Mouse (Mus musculus) forebrain, embryonic 14.5 days (tissue): ENCODE data around the gene Alkbh2. TPM values are rescaled to one million over a fixed set of nuclear protein-coding genes. Genes with fewer than 3 reads are reported as not detected.

Source experiments
- ATAC-seq: fragments of 200-750 bp; cut with Nextera tagmentation; 2 replicates; pipeline ENCODE4 v1.8.0; 2017; ENCODE audit warnings: mild to moderate bottlenecking, moderate library complexity
- DNase-seq: peaks from one replicate; pipeline ENCODE4 v3.0.0-alpha.2; 2015; ENCODE audit warnings: low spot score
- H3K27ac ChIP-seq: fragments of 300-500 bp; sonication (generic); 2 replicates; pipeline ENCODE4 v1.5.1; 2014; ENCODE audit warnings: low read depth, mild to moderate bottlenecking, control low read depth, low read length, moderate library complexity
- H3K27me3 ChIP-seq: fragments of 300-500 bp; sonication (generic); replicated peaks from 2 replicates; pipeline ENCODE4 v1.6.1; 2014; ENCODE audit warnings: low read length, control low read depth, mixed read lengths; ENCODE audit not compliant: control insufficient read depth, insufficient read depth
- H3K36me3 ChIP-seq: fragments of 300-500 bp; sonication (generic); 2 replicates; pipeline ENCODE4 v1.6.1; 2014; ENCODE audit warnings: low read length, control low read depth; ENCODE audit not compliant: control insufficient read depth, insufficient read depth
- H3K4me1 ChIP-seq: fragments of 300-500 bp; sonication (generic); 2 replicates; pipeline ENCODE4 v1.6.1; 2014; ENCODE audit warnings: antibody characterized with exemption, low read length, control low read depth; ENCODE audit not compliant: control insufficient read depth, insufficient read depth
- H3K4me2 ChIP-seq: fragments of 300-500 bp; sonication (generic); 2 replicates; pipeline ENCODE4 v1.6.1; 2014; ENCODE audit warnings: mild to moderate bottlenecking, control low read depth, low read length
- H3K4me3 ChIP-seq: fragments of 300-500 bp; sonication (generic); 2 replicates; pipeline ENCODE4 v1.5.1; 2014; ENCODE audit warnings: low read depth, low read length, control low read depth
- H3K9ac ChIP-seq: fragments of 300-500 bp; sonication (generic); 2 replicates; pipeline ENCODE4 v1.6.1; 2014; ENCODE audit warnings: mild to moderate bottlenecking, low read length, control low read depth, moderate library complexity
- H3K9me3 ChIP-seq: fragments of 300-500 bp; sonication (generic); replicated peaks from 2 replicates; pipeline ENCODE4 v1.6.1; 2016; ENCODE audit warnings: low read length, control low read depth, mixed read lengths; ENCODE audit not compliant: control insufficient read depth
- WGBS: fragments of 180-500 bp; shearing (Covaris S2); extraction: QIAGEN DNeasy Blood & Tissue Kit; methylation state at CpG from one replicate; pipeline ENCODE4 v1.1.7; 2014; 5-methylcytosine and 5-hydroxymethylcytosine counted together
- polyA plus RNA-seq: library from polyadenylated mRNA; unstranded; fragments of >200 nt; fragmentation: Nextera tagmentation; extraction: Ambion mirVana; gene quantifications from 2 replicates; pipeline ENCODE4 v1.2.1, GENCODE M21; 2014

Gene Alkbh2
- polyA plus RNA-seq, 1 experiment from 2014 or later, result 8.3 TPM

GRCm38 (mm10) chr5:114116586-114116985, 11.4 kb downstream of the Alkbh2 start:
- Histone ChIP-seq H3K9ac (no peak overlapping the region), H3K36me3 (peaks cover 86% of the 10 kb centered on the region), H3K27me3 (no peaks in the 10 kb centered on the region), H3K4me3 (no peak overlapping the region), H3K4me1 (no peaks in the 10 kb centered on the region), H3K27ac (no peak overlapping the region), H3K9me3 (no peaks in the 10 kb centered on the region), H3K4me2 (no peak overlapping the region)
- no peak for ATAC-seq
- DNase-seq, result no peak
- 88% methylated on average over 7 of the region's 7 CpGs for WGBS

DNA sequence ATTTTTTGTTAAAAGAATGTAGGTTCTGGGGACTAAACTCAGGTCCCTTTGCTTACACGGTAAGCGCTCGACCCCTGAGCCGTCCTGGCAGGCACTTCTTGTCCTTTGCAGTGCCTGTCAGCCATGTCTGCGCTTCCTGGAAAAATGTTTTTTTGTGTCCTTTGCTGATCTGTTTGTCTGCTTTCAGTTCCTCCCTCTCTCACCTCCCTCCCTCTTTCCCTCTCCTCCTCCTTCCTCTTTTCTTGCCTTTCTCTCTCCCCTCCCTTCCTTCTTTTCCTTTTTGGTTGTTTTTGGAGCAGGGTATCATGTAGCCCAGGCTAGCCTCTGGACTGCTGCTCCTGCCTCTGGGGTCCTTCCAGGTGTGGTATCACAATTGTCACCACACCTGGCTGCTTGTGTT, 13.0 kb downstream of the Alkbh2 start:
- Histone ChIP-seq H3K4me3 (no peak overlapping the region), H3K36me3 (peaks cover 85% of the 10 kb centered on the region)

DNA sequence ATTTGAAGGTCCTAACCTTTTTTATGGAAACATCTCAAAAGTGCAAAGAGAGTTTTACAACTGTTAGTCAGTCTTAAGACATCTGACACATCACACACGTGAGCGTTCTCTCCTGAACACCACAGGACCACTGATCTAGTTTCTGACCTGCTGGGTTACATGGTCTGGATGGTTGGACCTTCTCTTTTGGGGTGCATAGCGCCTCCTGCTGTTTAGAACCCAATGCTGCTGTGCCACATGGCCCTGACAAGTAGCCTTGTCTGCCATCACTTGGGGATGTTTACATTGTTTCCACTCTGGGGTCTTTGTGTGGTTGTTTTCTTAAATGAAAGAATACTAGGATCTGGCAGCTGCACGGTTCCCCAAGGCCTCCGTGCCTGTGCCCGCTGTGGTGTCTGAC, 14.7 kb downstream of the Alkbh2 start:
- Histone ChIP-seq H3K36me3 (peaks cover 87% of the 10 kb centered on the region), H3K9me3 (no peaks in the 10 kb centered on the region), H3K9ac (no peak overlapping the region), H3K4me2 (no peak overlapping the region), H3K4me1 (no peaks in the 10 kb centered on the region), H3K27ac (no peak overlapping the region), H3K27me3 (no peaks in the 10 kb centered on the region), H3K4me3 (no peak overlapping the region)
- DNase-seq, result no peak
- no peak for ATAC-seq
- WGBS, result 82% methylated on average over 6 of the region's 6 CpGs

More for the DNA sequence above, 13.0 kb downstream of the Alkbh2 start:
- Histone ChIP-seq H3K9me3 (no peaks in the 10 kb centered on the region), H3K4me2 (no peak overlapping the region), H3K9ac (no peak overlapping the region), H3K4me1 (no peaks in the 10 kb centered on the region), H3K27me3 (no peaks in the 10 kb centered on the region), H3K27ac (no peak overlapping the region)
- 87% methylated on average over 5 of the region's 5 CpGs for WGBS
- ATAC-seq (no peak), DNase-seq (no peak)

- WGBS, result 91% methylated on average over 16 of the region's 16 CpGs
- H3K27me3 ChIP-seq, result no peaks in the 10 kb centered on the region
- H3K4me3 ChIP-seq, result no peak overlapping the region
- ATAC-seq (no peak), DNase-seq (no peak)
- H3K4me2 ChIP-seq, result no peak overlapping the region
- H3K4me1 ChIP-seq, result 0 out of 2 replicates have a peak, but pooled peaks cover under 1% of the 10 kb centered on the region
- H3K36me3 ChIP-seq, result peaks cover 70% of the 10 kb centered on the region
- H3K9me3 ChIP-seq, result no peaks in the 10 kb centered on the region
- no peak overlapping the region for H3K27ac ChIP-seq
- no peak overlapping the region for H3K9ac ChIP-seq
Measured at GRCm38 (mm10) chr5:114106391-114106935, 21.6 kb downstream of the Alkbh2 start.

DNA sequence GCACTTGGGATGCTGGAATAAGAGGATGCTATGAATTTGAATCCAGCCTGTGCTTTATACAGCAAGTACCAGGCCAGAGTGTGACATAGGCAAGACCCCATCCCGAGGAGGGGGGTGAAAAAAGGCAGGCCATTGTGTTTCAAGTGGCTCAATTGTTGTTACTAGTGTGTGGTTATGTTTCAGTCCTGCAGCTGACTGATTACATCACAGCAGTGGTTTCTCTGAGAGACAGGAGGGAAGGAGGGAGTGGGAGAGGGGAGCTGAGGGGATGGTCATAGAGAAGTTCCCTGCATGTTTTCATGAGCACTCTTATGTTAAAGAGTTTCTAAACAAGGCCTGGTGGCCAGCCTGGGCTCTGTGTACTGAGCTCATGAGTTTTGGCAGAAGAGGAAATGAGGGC, 25.2 kb downstream of the Alkbh2 start:
- no peak overlapping the region for H3K27ac ChIP-seq
- H3K4me2 ChIP-seq, result no peak overlapping the region
- DNase-seq (no peak), ATAC-seq (no peak)
- H3K9me3 ChIP-seq, result no peaks in the 10 kb centered on the region
- no peaks in the 10 kb centered on the region for H3K27me3 ChIP-seq
- H3K4me1 ChIP-seq, result peaks cover 12% of the 10 kb centered on the region
- 87% methylated on average over 1 of the region's 1 CpGs for WGBS
- no peak overlapping the region for H3K9ac ChIP-seq
- H3K4me3 ChIP-seq, result no peak overlapping the region
- H3K36me3 ChIP-seq, result peaks cover 34% of the 10 kb centered on the region

DNA sequence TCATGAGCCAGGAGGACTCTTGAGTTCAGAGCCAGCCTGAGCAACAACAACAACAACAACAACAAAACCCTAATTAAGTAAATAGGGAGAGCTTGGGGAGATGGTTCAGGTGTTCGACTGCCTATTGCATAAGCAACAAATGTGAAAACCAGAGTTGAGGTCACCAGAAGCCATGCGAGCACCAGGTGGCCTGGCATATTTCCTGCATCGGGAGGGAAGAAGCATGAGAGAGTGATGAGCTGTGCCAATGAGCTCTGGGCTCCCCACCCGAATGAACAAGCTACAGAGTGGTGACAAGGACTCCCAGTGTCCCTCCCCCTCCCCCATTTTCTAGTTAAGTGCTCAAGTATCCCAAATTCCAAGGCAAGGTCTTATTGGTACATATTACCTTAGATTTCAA, 26.1 kb downstream of the Alkbh2 start:
- Histone ChIP-seq H3K9ac (no peak overlapping the region), H3K9me3 (no peaks in the 10 kb centered on the region), H3K4me1 (peaks cover 12% of the 10 kb centered on the region), H3K36me3 (peaks cover 27% of the 10 kb centered on the region), H3K27ac (no peak overlapping the region), H3K4me3 (no peak overlapping the region), H3K4me2 (no peak overlapping the region), H3K27me3 (no peaks in the 10 kb centered on the region)
- DNase-seq, result no peak
- ATAC-seq, result no peak
- WGBS, result 87% methylated on average over 4 of the region's 4 CpGs

DNA sequence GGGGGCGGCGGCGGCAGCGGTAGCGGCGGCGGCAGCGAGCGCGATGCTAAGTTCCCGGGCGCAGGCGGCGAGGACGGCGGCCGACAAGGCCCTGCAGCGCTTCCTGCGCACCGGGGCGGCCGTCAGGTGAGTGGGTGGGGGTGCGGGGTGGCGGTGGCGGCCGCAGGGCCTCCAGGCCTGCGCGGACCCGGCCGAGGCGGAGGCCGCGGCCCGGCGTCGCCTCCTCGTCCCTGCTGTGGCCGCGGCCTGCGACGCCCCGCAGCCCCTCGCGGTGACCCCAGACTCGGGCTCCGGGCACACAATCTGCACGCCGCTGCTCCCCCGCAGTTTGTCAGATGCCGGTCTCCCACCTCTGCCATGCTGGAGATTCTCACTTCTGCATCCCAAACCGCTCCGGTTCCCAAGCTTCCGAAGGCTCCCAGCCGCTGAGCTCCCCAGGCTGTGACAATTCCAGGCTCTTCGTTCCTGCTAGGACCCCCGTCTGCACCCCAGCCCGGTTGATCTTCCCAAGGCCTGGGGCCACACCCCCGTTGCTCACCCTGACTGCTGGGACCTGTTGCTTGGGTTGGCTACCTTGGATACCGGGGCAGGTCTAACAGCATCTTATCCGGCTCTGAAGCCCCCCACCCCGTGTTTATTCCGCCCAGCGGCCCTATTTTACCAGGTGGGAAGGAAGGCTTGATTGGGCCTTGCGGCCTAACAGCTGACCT, 27.5 kb downstream of the Alkbh2 start:
- ATAC-seq, result peak; percentile 68
- Histone ChIP-seq H3K36me3 (peaks cover 14% of the 10 kb centered on the region), H3K9ac (peak overlapping the region; percentile 94), H3K27me3 (no peaks in the 10 kb centered on the region), H3K4me2 (peak overlapping the region; percentile 99), H3K4me1 (peaks cover 12% of the 10 kb centered on the region), H3K9me3 (no peaks in the 10 kb centered on the region), H3K27ac (peak overlapping the region; percentile 71; the same call in 1 of the 2 replicates), H3K4me3 (peak overlapping the region; percentile 90)
- DNase-seq, result no peak
- 3% methylated on average over 51 of the region's 64 CpGs for WGBS

DNA sequence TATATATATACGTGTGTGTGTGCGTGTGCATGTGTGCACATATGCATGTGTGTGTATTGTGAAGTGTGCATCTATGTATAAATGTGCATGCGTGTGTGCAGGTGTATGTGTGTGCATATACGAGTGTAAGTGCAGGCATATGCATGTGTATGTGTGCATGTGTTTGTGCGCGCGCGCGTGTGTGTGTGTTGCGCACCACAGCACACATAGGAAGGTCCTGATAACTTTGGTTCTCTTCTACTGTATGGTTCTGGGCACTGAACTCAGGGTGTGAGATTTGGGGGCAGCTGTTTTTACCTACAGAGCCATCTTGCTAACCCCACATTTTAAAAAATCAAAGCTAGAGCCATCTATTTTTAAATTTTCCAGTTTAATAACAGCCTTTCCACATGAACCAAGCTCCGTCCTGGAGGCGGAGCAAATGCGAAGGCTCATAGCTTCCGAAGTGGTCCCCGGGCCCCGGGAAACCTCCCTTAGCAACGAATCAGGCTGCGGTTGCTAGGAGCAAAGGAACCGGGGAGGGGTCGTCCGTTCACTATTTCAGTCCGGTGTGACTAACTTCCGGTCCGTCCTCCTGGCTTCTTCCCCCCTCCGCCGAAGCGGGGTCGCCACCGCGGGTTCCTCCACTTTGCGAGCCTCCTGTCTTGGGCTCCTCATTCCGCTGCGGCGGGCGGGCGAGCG, 28.2 kb downstream of the Alkbh2 start:
- H3K4me3 ChIP-seq, result peak overlapping the region; percentile 90
- peak overlapping the region; percentile 94 for H3K9ac ChIP-seq
- H3K27me3 ChIP-seq, result no peaks in the 10 kb centered on the region
- 6% methylated on average over 37 of the region's 37 CpGs for WGBS
- peak overlapping the region; percentile 99 for H3K4me2 ChIP-seq
- DNase-seq, result peak; percentile 95
- H3K27ac ChIP-seq, result peak overlapping the region; percentile 71; the same call in 1 of the 2 replicates
- peak; percentile 95 for ATAC-seq
- no peaks in the 10 kb centered on the region for H3K9me3 ChIP-seq
- H3K4me1 ChIP-seq, result peaks cover 12% of the 10 kb centered on the region
- H3K36me3 ChIP-seq, result peaks cover 9% of the 10 kb centered on the region
